Mouse (Mus musculus) limb, embryonic 10.5 days (tissue): ENCODE data around the gene Trmt112. TPM values are rescaled to one million over a fixed set of nuclear protein-coding genes. Genes with fewer than 3 reads are reported as not detected.

Experiments
- DNase-seq: peaks from one replicate; pipeline ENCODE4 v3.0.0-alpha.2; 2017; ENCODE audit warnings: low spot score
- H3K27ac ChIP-seq: fragments of 300-500 bp; sonication (generic); 2 replicates; pipeline ENCODE4 v1.5.1; 2016; ENCODE audit warnings: mild to moderate bottlenecking
- H3K27me3 ChIP-seq: fragments of 300-500 bp; sonication (generic); 2 replicates; pipeline ENCODE4 v1.6.1; 2016; ENCODE audit warnings: low read depth, mild to moderate bottlenecking; ENCODE audit not compliant: poor library complexity, severe bottlenecking
- H3K36me3 ChIP-seq: fragments of 300-500 bp; sonication (generic); 2 replicates; pipeline ENCODE4 v1.6.1; 2016; ENCODE audit warnings: mild to moderate bottlenecking, moderate library complexity
- H3K4me1 ChIP-seq: fragments of 300-500 bp; sonication (generic); 2 replicates; pipeline ENCODE4 v1.6.1; 2016
- H3K4me3 ChIP-seq: fragments of 300-500 bp; sonication (generic); 2 replicates; pipeline ENCODE4 v1.5.1; 2016; ENCODE audit warnings: mild to moderate bottlenecking, moderate library complexity
- H3K9me3 ChIP-seq: fragments of 300-500 bp; sonication (generic); replicated peaks from 2 replicates; pipeline ENCODE4 v1.6.1; 2016; ENCODE audit warnings: mild to moderate bottlenecking
- WGBS: fragments of 180-500 bp; shearing (Covaris S2); methylation state at CpG from one replicate; pipeline ENCODE4 v1.1.7; 2016; 5-methylcytosine and 5-hydroxymethylcytosine counted together
- polyA plus RNA-seq: library from polyadenylated mRNA; unstranded; fragments of >200 nt; fragmentation: Nextera tagmentation; extraction: Ambion mirVana; gene quantifications from 2 replicates; pipeline ENCODE4 v1.2.1, GENCODE M21; 2016

Gene Trmt112
- polyA plus RNA-seq, 1 experiment from 2014 or later = 168 TPM

GRCm38 (mm10) chr19:6912205-6912970 is 2.9 kb downstream of the Trmt112 start:
- 92% methylated on average over 15 of the region's 15 CpGs for WGBS
- DNase-seq = no peak
- H3K27ac ChIP-seq = no peak overlapping the region
- H3K4me1 ChIP-seq = peaks cover 31% of the 10 kb centered on the region
- H3K27me3 ChIP-seq = no peaks in the 10 kb centered on the region
- H3K4me3 ChIP-seq = no peak overlapping the region
- H3K36me3 ChIP-seq = peaks cover 40% of the 10 kb centered on the region
- H3K9me3 ChIP-seq = no peaks in the 10 kb centered on the region

GRCm38 (mm10) chr19:6913036-6913435 is 3.5 kb downstream of the Trmt112 start:
- Histone ChIP-seq H3K27me3 (no peaks in the 10 kb centered on the region), H3K4me3 (no peak overlapping the region), H3K36me3 (peaks cover 37% of the 10 kb centered on the region), H3K4me1 (peaks cover 25% of the 10 kb centered on the region), H3K9me3 (no peaks in the 10 kb centered on the region), H3K27ac (no peak overlapping the region)
- no peak for DNase-seq
- WGBS = 91% methylated on average over 6 of the region's 6 CpGs

GRCm38 (mm10) chr19:6913991-6914390 is 4.5 kb downstream of the Trmt112 start:
- no peak for DNase-seq
- no peaks in the 10 kb centered on the region for H3K9me3 ChIP-seq
- H3K4me1 ChIP-seq = peaks cover 15% of the 10 kb centered on the region
- H3K27ac ChIP-seq = no peak overlapping the region
- peaks cover 37% of the 10 kb centered on the region for H3K36me3 ChIP-seq
- no peaks in the 10 kb centered on the region for H3K27me3 ChIP-seq
- no peak overlapping the region for H3K4me3 ChIP-seq
- WGBS = 90% methylated on average over 11 of the region's 11 CpGs

- no peak for DNase-seq
- Histone ChIP-seq H3K4me1 (peaks cover 11% of the 10 kb centered on the region), H3K36me3 (peaks cover 37% of the 10 kb centered on the region), H3K4me3 (no peak overlapping the region), H3K9me3 (no peaks in the 10 kb centered on the region), H3K27ac (no peak overlapping the region), H3K27me3 (no peaks in the 10 kb centered on the region)
- WGBS = 93% methylated on average over 9 of the region's 9 CpGs
These were observed 5.0 kb downstream of the Trmt112 start for GRCm38 (mm10) chr19:6914540-6914939.

GRCm38 (mm10) chr19:6915276-6915675 is 5.8 kb downstream of the Trmt112 start:
- no peaks in the 10 kb centered on the region for H3K9me3 ChIP-seq
- no peak overlapping the region for H3K4me3 ChIP-seq
- DNase-seq = no peak
- H3K36me3 ChIP-seq = peaks cover 37% of the 10 kb centered on the region
- WGBS = 91% methylated on average over 4 of the region's 4 CpGs
- peaks cover 17% of the 10 kb centered on the region for H3K4me1 ChIP-seq
- H3K27ac ChIP-seq = no peak overlapping the region
- H3K27me3 ChIP-seq = no peaks in the 10 kb centered on the region

- no peak for DNase-seq
- H3K4me3 ChIP-seq = no peak overlapping the region
- peaks cover 31% of the 10 kb centered on the region for H3K36me3 ChIP-seq
- H3K27ac ChIP-seq = no peak overlapping the region
- 78% methylated on average over 4 of the region's 4 CpGs for WGBS
- H3K9me3 ChIP-seq = no peaks in the 10 kb centered on the region
- no peaks in the 10 kb centered on the region for H3K27me3 ChIP-seq
- peaks cover 22% of the 10 kb centered on the region for H3K4me1 ChIP-seq
These were observed 7.0 kb downstream of the Trmt112 start for GRCm38 (mm10) chr19:6916496-6916895.

- Histone ChIP-seq H3K4me3 (no peak overlapping the region), H3K27ac (no peak overlapping the region), H3K36me3 (peaks cover 13% of the 10 kb centered on the region), H3K4me1 (peaks cover 28% of the 10 kb centered on the region), H3K27me3 (peaks cover 12% of the 10 kb centered on the region), H3K9me3 (no peaks in the 10 kb centered on the region)
- 96% methylated on average over 4 of the region's 4 CpGs for WGBS
- no peak for DNase-seq
These were observed 8.8 kb downstream of the Trmt112 start for GRCm38 (mm10) chr19:6918321-6918720.

GRCm38 (mm10) chr19:6919431-6919830 is 9.9 kb downstream of the Trmt112 start:
- Histone ChIP-seq H3K4me3 (no peak overlapping the region), H3K27ac (no peak overlapping the region), H3K27me3 (peaks cover 24% of the 10 kb centered on the region)

GRCm38 (mm10) chr19:6919876-6920740 is 10.6 kb downstream of the Trmt112 start:
- H3K27me3 ChIP-seq = peaks cover 30% of the 10 kb centered on the region
- no peaks in the 10 kb centered on the region for H3K36me3 ChIP-seq
- no peaks in the 10 kb centered on the region for H3K9me3 ChIP-seq
- peak overlapping the region; percentile 82 for H3K4me3 ChIP-seq
- peaks cover 31% of the 10 kb centered on the region for H3K4me1 ChIP-seq
- peak overlapping the region; percentile 89 for H3K27ac ChIP-seq
- DNase-seq = peak; percentile 29
- 44% methylated on average over 8 of the region's 8 CpGs for WGBS

More at GRCm38 (mm10) chr19:6919431-6919830, 9.9 kb downstream of the Trmt112 start:
- no peak for DNase-seq
- Histone ChIP-seq H3K9me3 (no peaks in the 10 kb centered on the region), H3K4me1 (peaks cover 28% of the 10 kb centered on the region), H3K36me3 (peaks cover 2% of the 10 kb centered on the region)

GRCm38 (mm10) chr19:6920741-6921636 is 11.5 kb downstream of the Trmt112 start:
- no peaks in the 10 kb centered on the region for H3K36me3 ChIP-seq
- peaks cover 39% of the 10 kb centered on the region for H3K27me3 ChIP-seq
- 1% methylated on average over 48 of the region's 48 CpGs for WGBS
- H3K27ac ChIP-seq = peak overlapping the region; percentile 89
- peaks cover 40% of the 10 kb centered on the region for H3K4me1 ChIP-seq
- peak; percentile 40 for DNase-seq
- peak overlapping the region; percentile 82 for H3K4me3 ChIP-seq
- H3K9me3 ChIP-seq = 0 out of 2 replicates have a peak, but pooled peaks cover 1% of the 10 kb centered on the region

- Histone ChIP-seq H3K9me3 (0 out of 2 replicates have a peak, but pooled peaks cover 3% of the 10 kb centered on the region), H3K4me1 (peaks cover 45% of the 10 kb centered on the region), H3K27me3 (peaks cover 48% of the 10 kb centered on the region), H3K4me3 (peak within 1 kb of the TSS; percentile 82), H3K36me3 (no peaks in the 10 kb centered on the region), H3K27ac (peak within 1 kb of the TSS; percentile 89)
- peak; percentile 100 for DNase-seq
- WGBS = under 1% methylated on average over 66 of the region's 66 CpGs
These were observed 12.4 kb downstream of the Trmt112 start, which contains the start of gene Esrra for GRCm38 (mm10) chr19:6921647-6922567. TSS of gene Esrra (minus strand) at chr19:6921813.
